Mouse (Mus musculus) liver, postnatal 0 days (tissue): Measurements from ENCODE around the gene Tert. TPM values are rescaled to one million over a fixed set of nuclear protein-coding genes. Genes with fewer than 3 reads are reported as not detected.
A peak's percentile ranks its signal among the peaks of the same experiment; 100 is the strongest.

Experiments
- ATAC-seq: fragments of 200-750 bp; cut with Nextera tagmentation; 2 replicates; pipeline ENCODE4 v1.8.0; 2017; ENCODE audit warnings: mild to moderate bottlenecking, moderate library complexity
- DNase-seq: peaks from one replicate; pipeline ENCODE4 v3.0.0-alpha.2; 2016
- H3K27ac ChIP-seq: fragments of 300-500 bp; sonication (generic); 2 replicates; pipeline ENCODE4 v1.5.1; 2014; ENCODE audit warnings: antibody characterized with exemption, moderate library complexity, mild to moderate bottlenecking, low read depth
- H3K27me3 ChIP-seq: fragments of 300-500 bp; sonication (generic); 2 replicates; pipeline ENCODE4 v1.6.1; 2014; ENCODE audit warnings: low read length, control low read depth, mixed read lengths; ENCODE audit not compliant: insufficient read depth
- H3K36me3 ChIP-seq: fragments of 300-500 bp; sonication (generic); replicated peaks from 2 replicates; pipeline ENCODE4 v1.6.1; 2014; ENCODE audit warnings: mild to moderate bottlenecking, control low read depth, low read length, moderate library complexity, mixed read lengths; ENCODE audit not compliant: insufficient read depth
- H3K4me1 ChIP-seq: fragments of 300-500 bp; sonication (generic); 2 replicates; pipeline ENCODE4 v1.6.1; 2014; ENCODE audit warnings: antibody characterized with exemption, mild to moderate bottlenecking, control low read depth; ENCODE audit not compliant: insufficient read depth
- H3K4me2 ChIP-seq: fragments of 300-500 bp; sonication (generic); 2 replicates; pipeline ENCODE4 v1.6.1; 2014; ENCODE audit warnings: low read depth, mild to moderate bottlenecking, low read length, moderate library complexity, mixed read lengths
- H3K4me3 ChIP-seq: fragments of 300-500 bp; sonication (generic); 2 replicates; pipeline ENCODE4 v1.5.1; 2014; ENCODE audit warnings: low read depth, low read length
- H3K9ac ChIP-seq: fragments of 300-500 bp; sonication (generic); replicated peaks from 2 replicates; pipeline ENCODE4 v1.6.1; 2014; ENCODE audit warnings: mild to moderate bottlenecking, moderate library complexity
- H3K9me3 ChIP-seq: fragments of 300-500 bp; sonication (generic); 2 replicates; pipeline ENCODE4 v1.6.1; 2016; ENCODE audit warnings: mild to moderate bottlenecking, control low read depth, low read length, mixed read lengths
- CTCF ChIP-seq: sonication (generic); IDR thresholded peaks from 2 replicates; pipeline ENCODE4 v1.5.1; 2016; ENCODE audit warnings: antibody characterized with exemption, low read depth
- EP300 ChIP-seq: IDR thresholded peaks from 2 replicates; pipeline ENCODE4 v1.6.1; 2016; ENCODE audit warnings: antibody characterized with exemption, low read depth, mild to moderate bottlenecking
- WGBS: fragments of 180-500 bp; shearing (Covaris S2); extraction: QIAGEN DNeasy Blood & Tissue Kit; methylation state at CpG from one replicate; pipeline ENCODE4 v1.1.7; 2014; ENCODE audit not compliant: insufficient replicate concordance; 5-methylcytosine and 5-hydroxymethylcytosine counted together
- polyA plus RNA-seq: library from polyadenylated mRNA; unstranded; fragments of >200 nt; fragmentation: Nextera tagmentation; extraction: Ambion mirVana; gene quantifications from 2 replicates; pipeline ENCODE4 v1.2.1, GENCODE M21; 2015

Tert gene
- polyA plus RNA-seq, 1 experiment from 2014 or later: 0.29 TPM

- H3K27ac ChIP-seq: peak overlapping the region; percentile 85; the same call in 1 of the 2 replicates
- DNase-seq (no peak), ATAC-seq (no peak)
- peak overlapping the region; percentile 81 for H3K4me2 ChIP-seq
- no peaks in the 10 kb centered on the region for H3K27me3 ChIP-seq
- TF ChIP-seq EP300 (no peak), CTCF (no peak)
- peak overlapping the region; percentile 77 for H3K9ac ChIP-seq
- peaks cover 19% of the 10 kb centered on the region for H3K4me1 ChIP-seq
- H3K36me3 ChIP-seq: peaks cover 14% of the 10 kb centered on the region
- 52% methylated on average over 4 of the region's 4 CpGs for WGBS
- no peaks in the 10 kb centered on the region for H3K9me3 ChIP-seq
- H3K4me3 ChIP-seq: peak overlapping the region; percentile 63
These were observed 23.7 kb upstream of the Tert start for GRCm38 (mm10) chr13:73603046-73603445.

- Histone ChIP-seq H3K9ac (peak within 1 kb of the TSS; percentile 77), H3K27me3 (no peaks in the 10 kb centered on the region), H3K4me2 (peak within 1 kb of the TSS; percentile 81), H3K36me3 (peaks cover 17% of the 10 kb centered on the region), H3K4me1 (peaks cover 19% of the 10 kb centered on the region), H3K27ac (peak within 1 kb of the TSS; percentile 85), H3K4me3 (peak within 1 kb of the TSS; percentile 63), H3K9me3 (no peaks in the 10 kb centered on the region)
- 1% methylated on average over 48 of the region's 53 CpGs for WGBS
- ATAC-seq (peak; percentile 98), DNase-seq (peak; percentile 97)
- TF ChIP-seq CTCF: no peak
- peak; percentile 58; the same call in 1 of the 2 replicates for TF ChIP-seq EP300
These were observed 23.1 kb upstream of the Tert start, which contains the start of gene Clptm1l for GRCm38 (mm10) chr13:73603522-73604155. Gene Clptm1l (plus strand): TSS chr13:73604006.

GRCm38 (mm10) chr13:73604156-73604957 is 22.4 kb upstream of the Tert start:
- DNase-seq: no peak
- WGBS: 2% methylated on average over 32 of the region's 39 CpGs

GRCm38 (mm10) chr13:73618406-73618805 is 8.3 kb upstream of the Tert start:
- H3K4me3 ChIP-seq: no peak overlapping the region
- no peak overlapping the region for H3K4me2 ChIP-seq
- no peaks in the 10 kb centered on the region for H3K4me1 ChIP-seq
- TF ChIP-seq EP300 (no peak), CTCF (no peak)
- H3K27me3 ChIP-seq: no peaks in the 10 kb centered on the region
- H3K9me3 ChIP-seq: no peaks in the 10 kb centered on the region
- no peak overlapping the region for H3K9ac ChIP-seq
- ATAC-seq (no peak), DNase-seq (no peak)
- H3K27ac ChIP-seq: no peak overlapping the region
- H3K36me3 ChIP-seq: peaks cover 75% of the 10 kb centered on the region
- WGBS: 78% methylated on average over 5 of the region's 5 CpGs

More at GRCm38 (mm10) chr13:73604156-73604957, 22.4 kb upstream of the Tert start:
- TF ChIP-seq CTCF (no peak), EP300 (no peak)
- Histone ChIP-seq H3K27ac (peak overlapping the region; percentile 74), H3K9ac (peak overlapping the region; percentile 77), H3K4me1 (peaks cover 19% of the 10 kb centered on the region), H3K36me3 (peaks cover 24% of the 10 kb centered on the region), H3K27me3 (no peaks in the 10 kb centered on the region), H3K4me2 (peak overlapping the region; percentile 81), H3K4me3 (peak overlapping the region; percentile 63), H3K9me3 (no peaks in the 10 kb centered on the region)
- ATAC-seq: peak; percentile 73

GRCm38 (mm10) chr13:73620637-73621036 is 6.1 kb upstream of the Tert start:
- Histone ChIP-seq H3K9ac (no peak overlapping the region), H3K4me3 (no peak overlapping the region), H3K4me2 (no peak overlapping the region), H3K27ac (no peak overlapping the region), H3K27me3 (no peaks in the 10 kb centered on the region), H3K9me3 (no peaks in the 10 kb centered on the region), H3K36me3 (peaks cover 52% of the 10 kb centered on the region), H3K4me1 (no peaks in the 10 kb centered on the region)
- ATAC-seq: no peak
- peak; percentile 17 for DNase-seq
- TF ChIP-seq EP300 (no peak), CTCF (peak; percentile 56)
- WGBS: 61% methylated on average over 6 of the region's 6 CpGs

- H3K27ac ChIP-seq: 0 out of 2 replicates have a peak overlapping the region, but pooled peaks have one; percentile 18
- H3K9me3 ChIP-seq: no peaks in the 10 kb centered on the region
- DNase-seq: no peak
- ATAC-seq: no peak
- 41% methylated on average over 6 of the region's 6 CpGs for WGBS
- H3K27me3 ChIP-seq: no peaks in the 10 kb centered on the region
- H3K4me1 ChIP-seq: peaks cover 9% of the 10 kb centered on the region
- TF ChIP-seq EP300 (no peak), CTCF (no peak)
- peak overlapping the region; percentile 56 for H3K4me3 ChIP-seq
- H3K36me3 ChIP-seq: peaks cover 1% of the 10 kb centered on the region
- peak overlapping the region; percentile 83 for H3K4me2 ChIP-seq
- H3K9ac ChIP-seq: no peak overlapping the region
These were observed 334 bp upstream of the Tert start for GRCm38 (mm10) chr13:73626410-73626744.
